ENCODE assay signal across 8 mouse cellular contexts in the genomic region with DNA sequence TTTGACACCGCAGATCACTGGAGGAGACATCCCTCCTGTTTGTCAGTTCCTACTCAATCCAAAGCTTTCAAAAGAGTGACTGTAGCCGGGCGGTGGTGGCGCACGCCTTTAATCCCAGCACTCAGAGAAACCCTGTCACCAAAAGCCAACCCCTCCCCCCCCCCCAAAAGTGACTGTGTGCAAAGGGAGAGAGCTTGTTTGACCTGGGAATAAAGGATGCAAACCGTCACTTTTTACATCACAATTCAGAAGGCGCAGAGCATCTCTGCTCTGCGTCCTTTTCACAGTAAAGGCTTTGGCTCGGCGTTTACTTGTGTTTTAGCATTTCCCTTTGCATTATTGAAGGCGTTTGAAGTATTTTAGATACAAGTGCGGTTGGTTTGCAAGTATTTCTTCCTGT. TPM values are rescaled to one million over a fixed set of nuclear protein-coding genes. Genes with fewer than 3 reads are reported as not detected.
DNase-seq lines count a peak whose midpoint lies in the region; TF ChIP-seq lines count a peak whose summit lies in the region.

No protein-coding gene starts in this region.

- H3K36me3 ChIP-seq in heart, adult 2 months (ENCODE audit: control insufficient read depth, insufficient read depth, low read length): no peaks in the 10 kb centered on the region
- H3K36me3 ChIP-seq in E14TG2a.4 (ENCODE audit: insufficient read depth, low read length): no peaks in the 10 kb centered on the region
- H3K36me3 ChIP-seq in hindbrain, embryonic 10.5 days: no peaks in the 10 kb centered on the region
- H3K36me3 ChIP-seq in midbrain, embryonic 10.5 days: no peaks in the 10 kb centered on the region

- no peak overlapping the region for H3K27ac ChIP-seq in heart, adult 2 months
- H3K27ac ChIP-seq in hindbrain, embryonic 10.5 days: peak overlapping the region; percentile 59
- peak overlapping the region; percentile 69 for H3K27ac ChIP-seq in midbrain, embryonic 10.5 days (replicated peaks)

- no peak for TF ChIP-seq EP300 in heart, adult 2 months (IDR thresholded peaks at IDR 0.05; ENCODE audit: insufficient read depth, low read depth, low read length)

- DNase-seq in heart, adult 2 months: no peak
- DNase-seq in heart, adult 8-10 months (ENCODE audit: low spot score): no peak
- peak; percentile 25 for DNase-seq in hindbrain, embryonic 10.5 days (ENCODE audit: low spot score)
- peak; percentile 26 for DNase-seq in midbrain, embryonic 10.5 days (ENCODE audit: low spot score)
- no peak for DNase-seq in adrenal gland, adult 8-10 months
- DNase-seq in layer of hippocampus, adult 11-12 months (ENCODE audit: low spot score): no peak
- DNase-seq in left cerebral cortex, adult 9 months (ENCODE audit: low spot score in 2 of 2): no peak

- H3K9me3 ChIP-seq in E14TG2a.4 (ENCODE audit: low read length): peaks cover 5% of the 10 kb centered on the region; the same call in 1 of the 2 replicates
- H3K9me3 ChIP-seq in hindbrain, embryonic 10.5 days: no peaks in the 10 kb centered on the region
- H3K9me3 ChIP-seq in midbrain, embryonic 10.5 days (replicated peaks): no peaks in the 10 kb centered on the region

- no peaks in the 10 kb centered on the region for H3K79me2 ChIP-seq in heart, adult 2 months (replicated peaks; ENCODE audit: control insufficient read depth, insufficient read depth, low read length)

- no peak for TF ChIP-seq POLR2A in heart, adult 2 months (IDR thresholded peaks at IDR 0.05; ENCODE audit: insufficient read depth, low read depth, low read length)

- intact Hi-C loops in heart, adult 2 months (cut with DNase I): no loop called here

- WGBS in heart, adult 2 months: 47% methylated on average over 12 of the region's 12 CpGs
- WGBS in hindbrain, embryonic 10.5 days: 4% methylated on average over 12 of the region's 12 CpGs
- WGBS in midbrain, embryonic 10.5 days: 4% methylated on average over 12 of the region's 12 CpGs

- no peak for TF ChIP-seq CTCF in heart, adult 2 months (IDR thresholded peaks at IDR 0.05)
- no peak for TF ChIP-seq CTCF in E14TG2a.4 (conservative IDR thresholded peaks at IDR 0.05; ENCODE audit: low read length)

- H3K27me3 ChIP-seq in heart, adult 2 months (ENCODE audit: control insufficient read depth, insufficient read depth, low read length): no peaks in the 10 kb centered on the region
- H3K27me3 ChIP-seq in E14TG2a.4 (ENCODE audit: insufficient read depth, low read length): no peaks in the 10 kb centered on the region
- peaks cover 18% of the 10 kb centered on the region for H3K27me3 ChIP-seq in hindbrain, embryonic 10.5 days (ENCODE audit: insufficient read depth, poor library complexity, severe bottlenecking)
- H3K27me3 ChIP-seq in midbrain, embryonic 10.5 days (ENCODE audit: low read depth, poor library complexity, severe bottlenecking): peaks cover 31% of the 10 kb centered on the region

- H3K9ac ChIP-seq in heart, adult 2 months (ENCODE audit: low read depth, low read length): no peak overlapping the region; the same call in 1 of the 2 replicates

- H3K4me1 ChIP-seq in heart, adult 2 months (ENCODE audit: control insufficient read depth, insufficient read depth, low read length): peaks cover 3% of the 10 kb centered on the region; the same call in 1 of the 2 replicates
- H3K4me1 ChIP-seq in E14TG2a.4 (replicated peaks; ENCODE audit: low read depth, low read length): peaks cover 62% of the 10 kb centered on the region
- peaks cover 24% of the 10 kb centered on the region for H3K4me1 ChIP-seq in hindbrain, embryonic 10.5 days (replicated peaks)
- peaks cover 28% of the 10 kb centered on the region for H3K4me1 ChIP-seq in midbrain, embryonic 10.5 days

- H3K4me3 ChIP-seq in heart, adult 2 months: peak overlapping the region; percentile 3
- H3K4me3 ChIP-seq in E14TG2a.4 (replicated peaks; ENCODE audit: low read length): peak overlapping the region; percentile 82
- H3K4me3 ChIP-seq in hindbrain, embryonic 10.5 days: peak overlapping the region; percentile 52
- peak overlapping the region; percentile 49 for H3K4me3 ChIP-seq in midbrain, embryonic 10.5 days

RNA-seq across cellular contexts. Expression of gene Eif4a2, which starts 7.6 kb away (rescaled TPM):
- total RNA-seq in heart, adult 2 months (2021): 100 to 1,000 TPM; 337 to 385 TPM
- polyA plus RNA-seq in heart, adult 2 months (2012; rRNA removed): 128 and 287 TPM in 2 replicates
- total RNA-seq in heart, adult 8-10 months (2022): 100 to 1,000 TPM; 355 to 426 (median 380) TPM
- 133 and 157 TPM in 2 replicates for polyA plus RNA-seq in hindbrain, embryonic 10.5 days (2016; fragmentation: Nextera tagmentation; extraction: Ambion mirVana)
- polyA plus RNA-seq in midbrain, embryonic 10.5 days (2016; fragmentation: Nextera tagmentation; extraction: Ambion mirVana): 154 and 155 TPM in 2 replicates
- total RNA-seq in adrenal gland, adult 8-10 months (2022): 100 to 1,000 TPM; 551 to 775 (median 679) TPM

RNA-seq across cellular contexts. Expression of gene Rfc4, which starts 27.9 kb away (rescaled TPM):
- total RNA-seq in heart, adult 2 months (2021): 1 to 10 TPM; 6.2 to 7.3 TPM
- 1.5 and 1.6 TPM in 2 replicates for polyA plus RNA-seq in heart, adult 2 months (2012; rRNA removed)
- total RNA-seq in heart, adult 8-10 months (2022): 10 to 100 TPM in 1 of 4 experiments, 1 to 10 TPM in 3; 6.7 to 11.0 (median 7.6) TPM
- polyA plus RNA-seq in hindbrain, embryonic 10.5 days (2016; fragmentation: Nextera tagmentation; extraction: Ambion mirVana): 190 and 227 TPM in 2 replicates
- 238 and 272 TPM in 2 replicates for polyA plus RNA-seq in midbrain, embryonic 10.5 days (2016; fragmentation: Nextera tagmentation; extraction: Ambion mirVana)
- 10 to 100 TPM in 1 of 4 experiments, 1 to 10 TPM in 3; 7.1 to 10.8 (median 9.2) TPM for total RNA-seq in adrenal gland, adult 8-10 months (2022)

RNA-seq across cellular contexts. Expression of gene Kng1, which starts 42.0 kb away (rescaled TPM):
- total RNA-seq in heart, adult 2 months (2021): not detected
- polyA plus RNA-seq in heart, adult 2 months (2012; rRNA removed): 0.50 TPM in 1 of 2 replicates, not detected in the other
- not detected for total RNA-seq in heart, adult 8-10 months (2022)
- not detected in 2 replicates for polyA plus RNA-seq in hindbrain, embryonic 10.5 days (2016; fragmentation: Nextera tagmentation; extraction: Ambion mirVana)
- polyA plus RNA-seq in midbrain, embryonic 10.5 days (2016; fragmentation: Nextera tagmentation; extraction: Ambion mirVana): not detected in 2 replicates
- total RNA-seq in adrenal gland, adult 8-10 months (2022): 1 to 10 TPM in 1 of 4 experiments, under 1 TPM in 3; 0.18 to 1.0 (median 0.52) TPM

RNA-seq across cellular contexts. Expression of gene Adipoq, which starts 46.7 kb away (rescaled TPM):
- total RNA-seq in heart, adult 2 months (2021): 10 to 100 TPM in 1 of 2 experiments, 1 to 10 TPM in 1; 5.9 to 13.6 TPM
- polyA plus RNA-seq in heart, adult 2 months (2012; rRNA removed): 26.4 and 52.5 TPM in 2 replicates
- total RNA-seq in heart, adult 8-10 months (2022): 1 to 10 TPM; 2.5 to 6.3 (median 3.5) TPM
- polyA plus RNA-seq in hindbrain, embryonic 10.5 days (2016; fragmentation: Nextera tagmentation; extraction: Ambion mirVana): not detected in 2 replicates
- not detected in 2 replicates for polyA plus RNA-seq in midbrain, embryonic 10.5 days (2016; fragmentation: Nextera tagmentation; extraction: Ambion mirVana)
- 100 to 1,000 TPM; 199 to 471 (median 253) TPM for total RNA-seq in adrenal gland, adult 8-10 months (2022)

Comparison
In these comparisons a context has a peak if more than half of its experiments do, and no peak if none do; other contexts are left out.
1. DNase-seq: peak in hindbrain, embryonic 10.5 days (single experiment) and midbrain, embryonic 10.5 days (single experiment); none in heart, adult 2 months (0 of 2), heart, adult 8-10 months (single experiment), adrenal gland, adult 8-10 months (single experiment), layer of hippocampus, adult 11-12 months (single experiment) and left cerebral cortex, adult 9 months (0 of 2).
2. H3K4me3 ChIP-seq: peak in every context shown above with its lines; median percentile 82 in E14TG2a.4; 52 in hindbrain, embryonic 10.5 days; 49 in midbrain, embryonic 10.5 days; 3 in heart, adult 2 months.